Mouse (Mus musculus): ENCODE results near the gene Ifngr2.

The Ifngr2 gene

GRCm38 (mm10) chr16:91537065-91537464 lies 9.8 kb upstream of the Ifngr2 start:
- DNase-seq, result no peak

GRCm38 (mm10) chr16:91538051-91538450 lies 8.8 kb upstream of the Ifngr2 start:
- no peak for DNase-seq

GRCm38 (mm10) chr16:91538513-91538912 lies 8.4 kb upstream of the Ifngr2 start:
- DNase-seq, result no peak

- no peak for DNase-seq
Observed at GRCm38 (mm10) chr16:91541573-91542081, 5.2 kb upstream of the Ifngr2 start.

GRCm38 (mm10) chr16:91543619-91544018 lies 3.3 kb upstream of the Ifngr2 start:
- no peak for DNase-seq

GRCm38 (mm10) chr16:91545597-91546281 lies 1.1 kb upstream of the Ifngr2 start:
- DNase-seq, result peak; percentile 82

- DNase-seq, result peak; percentile 78
Observed at GRCm38 (mm10) chr16:91546391-91546835, 459 bp upstream of the Ifngr2 start.

GRCm38 (mm10) chr16:91547974-91548373 lies 1.1 kb downstream of the Ifngr2 start:
- peak; percentile 53 for DNase-seq

- no peak for DNase-seq
Observed at GRCm38 (mm10) chr16:91548586-91548985, 1.7 kb downstream of the Ifngr2 start.

- no peak for DNase-seq
Observed at GRCm38 (mm10) chr16:91548996-91549395, 2.1 kb downstream of the Ifngr2 start.

GRCm38 (mm10) chr16:91549616-91550015 lies 2.7 kb downstream of the Ifngr2 start:
- no peak for DNase-seq

GRCm38 (mm10) chr16:91551081-91551524 lies 4.2 kb downstream of the Ifngr2 start:
- peak; percentile 28 for DNase-seq

- no peak for DNase-seq
Observed at GRCm38 (mm10) chr16:91552072-91552471, 5.2 kb downstream of the Ifngr2 start.

- peak; percentile 83 for DNase-seq
Observed at GRCm38 (mm10) chr16:91553625-91554024, 6.8 kb downstream of the Ifngr2 start.

- DNase-seq, result no peak
Observed at GRCm38 (mm10) chr16:91555017-91555605, 8.2 kb downstream of the Ifngr2 start.

- no peak for DNase-seq
Observed at GRCm38 (mm10) chr16:91556659-91557058, 9.8 kb downstream of the Ifngr2 start.

GRCm38 (mm10) chr16:91557214-91557613 lies 10.3 kb downstream of the Ifngr2 start:
- DNase-seq, result no peak

GRCm38 (mm10) chr16:91557693-91558092 lies 10.8 kb downstream of the Ifngr2 start:
- peak; percentile 72 for DNase-seq

- peak; percentile 77 for DNase-seq
Observed at GRCm38 (mm10) chr16:91561099-91561498, 14.2 kb downstream of the Ifngr2 start.

- peak; percentile 35 for DNase-seq
Observed at GRCm38 (mm10) chr16:91561541-91562457, 14.9 kb downstream of the Ifngr2 start.

- DNase-seq, result no peak
Observed at GRCm38 (mm10) chr16:91564580-91565291, 17.9 kb downstream of the Ifngr2 start.

- DNase-seq, result no peak
Observed at GRCm38 (mm10) chr16:91565292-91565951, 18.6 kb downstream of the Ifngr2 start.

Measured in lung, postnatal 36 days (tissue).